Mouse (Mus musculus): Measurements from ENCODE around the gene Dnajc25.

Gene Dnajc25

DNA sequence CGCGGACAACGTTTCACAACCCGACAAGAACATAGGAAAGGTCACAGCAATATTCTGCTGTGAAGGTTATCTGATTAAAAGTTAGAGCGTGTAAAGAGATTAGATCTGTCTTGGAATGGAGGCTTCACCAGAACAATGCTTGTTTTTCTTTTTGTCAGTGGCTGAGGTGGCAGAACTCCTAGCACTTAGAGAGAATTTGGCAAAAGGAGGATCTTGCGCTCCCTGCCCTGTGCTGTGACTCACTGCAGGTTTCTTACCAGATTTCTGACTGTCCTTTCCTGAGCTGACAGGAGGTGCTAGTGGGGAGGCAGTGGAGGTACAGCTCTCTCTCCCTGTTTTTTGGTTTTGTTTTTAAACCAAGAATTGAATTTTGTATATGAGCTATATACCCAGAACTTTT lies 12.2 kb downstream of the Dnajc25 start:
- no peak for DNase-seq

DNA sequence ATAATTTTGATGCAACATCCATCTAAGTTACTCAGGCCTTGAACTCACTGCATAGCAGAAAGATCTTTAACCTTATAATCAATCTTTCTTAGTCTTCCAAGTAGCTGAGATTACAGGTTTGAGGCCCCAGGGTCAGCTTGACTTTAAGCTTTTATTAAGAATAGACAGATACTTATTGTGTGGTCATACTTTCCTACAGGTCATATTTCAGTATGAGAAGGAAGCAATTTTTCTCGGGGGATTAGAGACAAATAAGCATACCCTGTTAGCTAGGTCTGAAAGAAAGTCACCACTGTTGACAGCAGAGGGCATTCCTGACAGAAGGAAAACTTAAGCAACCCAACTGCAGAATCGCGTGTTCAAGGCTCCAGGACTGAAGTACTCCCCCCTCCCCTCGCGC lies 13.1 kb downstream of the Dnajc25 start:
- no peak for DNase-seq

DNA sequence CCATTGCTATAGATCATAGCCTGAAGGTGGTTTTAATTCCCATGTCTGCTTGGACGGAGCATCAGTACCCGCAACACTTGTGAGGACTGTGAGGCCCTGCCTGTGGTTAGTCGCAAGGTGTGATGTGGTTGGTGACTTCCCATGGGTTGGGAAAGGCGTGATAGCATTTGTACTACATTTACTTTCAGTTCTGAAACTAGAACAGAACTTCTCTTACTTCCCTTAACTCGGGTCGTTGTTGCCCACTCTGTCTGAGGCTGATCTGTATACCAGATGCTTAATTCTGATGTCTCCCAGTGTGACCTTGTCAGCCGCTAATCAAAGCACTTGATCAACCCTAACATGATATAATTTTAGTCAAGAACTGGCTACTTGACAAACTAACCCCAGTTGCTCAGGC lies 14.3 kb downstream of the Dnajc25 start:
- DNase-seq, result no peak

DNA sequence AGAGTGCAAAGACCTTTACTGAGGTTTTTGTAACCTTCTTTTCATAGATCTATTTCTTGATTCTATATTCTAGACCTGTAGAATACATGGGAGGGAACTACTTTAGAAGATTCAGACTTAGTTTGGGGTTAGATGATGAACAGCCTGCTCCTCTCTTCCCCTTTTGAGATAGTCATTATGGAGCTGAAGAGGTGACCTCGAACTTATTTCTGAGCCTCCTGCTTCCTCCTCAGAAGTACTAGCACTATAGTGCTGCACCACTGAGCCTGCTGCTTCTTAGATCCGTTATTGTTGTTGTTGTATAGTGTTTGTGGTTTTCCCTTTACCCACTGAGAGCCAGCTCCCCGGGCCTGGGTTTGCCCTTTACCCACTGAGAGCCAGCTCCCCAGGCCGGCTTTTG lies 14.8 kb downstream of the Dnajc25 start:
- DNase-seq, result no peak

DNA sequence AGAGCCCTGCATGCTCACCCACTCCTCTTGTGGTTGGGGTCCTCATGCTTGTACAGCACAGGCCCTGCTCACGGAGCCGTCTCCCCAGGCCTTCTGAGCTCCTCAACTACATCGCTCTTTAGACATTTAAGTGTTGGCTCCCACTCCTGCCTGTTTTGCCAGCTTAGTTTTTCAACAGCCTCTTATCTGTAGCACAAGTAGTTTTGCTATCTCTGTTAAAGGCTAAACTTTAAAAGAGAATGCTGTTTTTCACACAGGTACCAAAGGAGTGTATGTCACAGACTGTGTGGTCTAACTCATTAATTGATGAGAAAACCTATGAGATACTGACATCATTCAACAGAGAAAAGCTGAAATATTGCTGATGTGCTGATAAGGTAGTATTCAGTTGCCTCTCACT lies 16.6 kb downstream of the Dnajc25 start:
- no peak for DNase-seq

DNA sequence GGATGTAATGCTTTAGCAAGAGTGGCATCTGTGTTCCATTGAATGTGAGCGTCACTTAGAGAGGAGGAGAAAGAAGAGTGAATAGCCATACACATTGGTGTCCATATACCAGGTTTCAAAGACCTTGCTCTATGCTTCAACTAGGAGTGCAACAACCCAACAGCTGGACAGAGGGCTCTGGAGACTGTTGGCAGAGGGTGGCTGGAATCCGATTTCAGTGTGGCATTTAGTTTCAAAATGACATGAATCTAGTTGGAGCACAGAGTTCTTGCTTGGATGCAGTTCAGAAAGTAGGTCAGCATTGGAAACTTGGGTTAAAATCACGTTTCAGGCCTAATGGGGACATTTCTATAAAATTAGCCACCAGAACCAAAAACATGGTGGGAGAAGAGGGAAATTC lies 20.3 kb downstream of the Dnajc25 start:
- DNase-seq, result no peak

DNA sequence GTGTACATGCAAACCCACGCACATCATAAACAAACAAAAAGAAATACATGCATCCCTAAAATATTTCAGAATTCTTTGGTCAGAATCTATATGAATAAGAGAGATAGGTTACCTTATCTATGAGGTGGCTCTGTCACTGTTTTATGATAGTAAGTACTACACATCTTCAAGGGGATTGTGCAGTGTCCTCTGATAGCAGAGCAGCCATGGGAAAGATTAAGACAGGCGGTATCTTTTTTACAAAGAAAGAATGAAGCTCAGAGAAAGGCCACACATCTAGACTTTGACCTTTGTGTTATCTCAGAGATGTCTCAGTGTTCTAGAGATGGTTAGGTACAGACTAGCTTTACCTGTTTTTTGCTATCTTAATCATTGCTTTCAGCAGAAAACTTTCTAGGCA lies 22.1 kb downstream of the Dnajc25 start:
- no peak for DNase-seq

DNA sequence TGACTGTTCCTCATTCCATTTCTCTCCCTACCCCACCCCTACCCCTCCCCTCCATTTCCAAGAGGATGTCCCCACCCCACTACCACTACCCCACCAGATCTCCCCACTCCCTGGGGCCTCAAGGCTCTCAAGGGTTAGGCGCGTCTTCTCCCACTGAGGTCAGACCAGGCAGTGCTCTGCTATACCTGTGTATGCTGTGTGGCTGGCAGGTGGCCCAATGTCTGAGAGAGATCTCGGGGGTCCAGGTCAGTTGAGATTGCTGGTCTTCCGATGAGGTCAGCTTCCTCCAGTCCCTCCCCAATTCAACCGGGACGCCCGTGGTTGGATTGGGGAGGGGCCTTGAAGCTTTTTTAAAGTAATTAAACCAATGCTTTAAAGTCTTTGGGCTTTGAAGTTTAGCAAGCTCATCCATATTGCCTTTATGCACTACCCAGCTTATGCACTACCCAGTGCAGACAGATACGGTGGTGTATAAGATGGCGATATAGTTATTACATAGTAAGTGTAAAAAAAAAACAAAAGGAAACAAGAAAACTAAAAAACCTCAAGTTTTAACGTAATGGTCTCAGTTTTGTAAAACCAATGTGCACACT lies 39.6 kb downstream of the Dnajc25 start:
- DNase-seq, result peak; percentile 31

DNA sequence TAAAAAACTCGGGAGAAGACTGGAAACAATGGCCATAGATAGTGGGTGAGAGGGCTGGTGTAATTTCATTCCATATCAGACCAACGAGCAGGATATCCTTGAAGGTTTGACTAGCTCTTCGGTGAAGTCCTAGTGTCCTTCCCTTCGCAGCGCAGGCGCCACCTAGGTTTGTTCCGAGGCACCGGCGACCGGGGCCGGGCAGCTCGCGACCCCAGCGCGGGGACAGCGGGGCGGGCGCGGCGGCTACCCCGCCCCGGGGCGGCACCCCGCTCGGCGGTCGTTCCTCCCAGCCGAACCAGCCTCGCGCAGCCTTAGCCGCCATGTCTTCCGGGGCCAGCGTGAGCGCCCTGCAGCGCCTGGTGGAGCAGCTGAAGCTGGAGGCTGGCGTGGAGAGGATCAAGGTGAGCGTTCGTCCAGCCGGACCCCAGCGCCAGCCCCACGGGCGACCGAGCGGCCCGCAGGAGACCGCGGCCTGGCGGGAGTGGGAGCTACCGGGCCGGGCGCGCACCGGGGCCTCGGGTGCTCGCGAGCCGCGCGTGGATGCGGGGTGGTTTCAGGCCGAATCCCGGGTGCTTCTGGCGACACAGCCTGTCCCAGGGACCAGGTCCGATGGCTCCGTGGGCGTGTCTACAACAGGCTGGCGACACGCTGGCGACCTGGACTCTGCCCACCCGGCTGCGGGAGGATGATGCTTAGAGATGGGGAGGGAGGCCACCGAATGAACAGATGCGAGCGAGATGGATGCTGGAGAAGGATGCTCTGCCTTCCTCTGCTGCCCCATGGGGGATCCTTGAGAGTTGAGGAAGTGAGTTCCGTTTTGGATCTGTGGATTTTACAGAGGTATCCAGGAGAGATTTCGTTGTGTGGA lies 40.3 kb downstream of the Dnajc25 start, which contains the start of gene Gng10:
Gene Gng10 (plus strand): TSS at position 171 of the 868 bp plus-strand sequence.
- DNase-seq, result peak; percentile 68

DNA sequence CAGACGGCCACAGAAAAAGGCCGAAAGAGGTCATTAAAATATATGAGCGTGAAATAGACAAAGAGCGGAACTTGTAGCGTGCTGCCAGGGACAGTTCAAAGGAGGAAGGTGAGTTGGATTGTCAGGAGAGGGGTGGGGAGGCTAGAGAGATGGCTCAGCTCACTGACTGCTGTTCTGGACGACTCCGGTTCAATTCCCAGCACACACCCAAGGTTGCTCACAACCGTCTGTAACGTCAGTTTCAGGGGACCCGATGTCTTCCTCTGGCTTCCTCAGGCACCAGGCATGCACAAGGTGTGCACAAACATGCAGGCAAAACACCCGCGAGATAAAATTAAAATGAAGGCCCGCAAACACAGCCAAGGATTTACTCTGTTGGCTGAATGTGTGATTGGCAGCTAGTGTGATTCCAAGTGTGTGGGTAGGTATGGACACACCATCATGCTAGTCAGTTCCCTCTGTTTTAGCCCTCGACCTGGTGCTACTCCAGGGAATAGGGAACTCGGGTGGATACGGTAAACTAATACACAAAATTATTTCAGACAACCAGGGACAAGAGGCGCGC lies 41.0 kb downstream of the Dnajc25 start:
- no peak for DNase-seq

DNA sequence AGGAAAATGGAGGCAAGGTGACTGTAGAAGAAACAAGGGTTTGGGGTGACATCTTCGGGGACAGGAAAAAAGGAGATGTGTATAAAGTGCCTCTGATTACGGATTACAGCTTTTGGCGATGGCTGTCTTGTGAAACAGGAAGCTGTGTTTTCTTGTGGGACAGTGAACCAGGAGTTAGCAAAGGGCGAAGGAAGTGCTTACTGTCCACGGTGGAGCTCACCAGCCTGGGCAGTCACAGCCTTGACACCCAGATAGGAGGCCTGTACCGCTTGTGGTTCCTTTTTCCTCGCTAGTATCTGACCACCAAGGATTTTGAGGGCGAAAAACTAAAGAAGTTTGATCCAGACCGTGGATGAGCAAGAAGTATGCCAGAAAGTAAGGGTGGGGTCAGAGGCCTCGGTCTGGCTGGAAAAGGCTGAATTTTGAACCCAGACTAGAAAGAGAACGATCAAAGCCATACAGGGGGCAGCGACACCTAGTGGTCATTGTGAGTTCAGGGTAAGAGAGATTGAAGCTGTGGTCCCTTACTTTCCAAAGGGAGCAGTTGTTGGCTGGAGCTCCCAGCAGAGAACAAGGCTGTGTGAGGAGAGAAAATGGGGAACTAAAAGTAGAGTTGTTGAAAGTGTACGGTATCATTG lies 41.7 kb downstream of the Dnajc25 start:
- DNase-seq, result peak; percentile 69

DNA sequence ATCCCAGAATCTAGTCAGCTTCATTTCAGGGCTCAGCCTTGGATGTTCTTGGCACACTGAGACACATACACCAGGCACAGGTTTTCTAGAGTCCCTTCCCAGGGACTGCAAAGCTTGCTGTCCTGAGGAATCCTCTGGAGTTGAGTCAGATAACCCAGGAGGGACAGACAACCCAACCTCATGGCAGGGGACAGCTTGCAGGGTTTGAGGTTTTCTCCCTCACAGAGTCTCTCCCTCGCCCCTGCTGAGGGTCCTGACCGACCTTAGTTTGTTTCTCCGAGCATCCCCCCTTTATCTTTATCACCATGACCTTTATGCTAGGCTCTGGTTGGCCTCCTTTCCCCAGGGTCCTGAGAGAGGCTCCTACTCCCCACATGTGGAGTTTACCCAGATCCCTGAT lies 42.7 kb downstream of the Dnajc25 start:
- DNase-seq, result no peak

DNA sequence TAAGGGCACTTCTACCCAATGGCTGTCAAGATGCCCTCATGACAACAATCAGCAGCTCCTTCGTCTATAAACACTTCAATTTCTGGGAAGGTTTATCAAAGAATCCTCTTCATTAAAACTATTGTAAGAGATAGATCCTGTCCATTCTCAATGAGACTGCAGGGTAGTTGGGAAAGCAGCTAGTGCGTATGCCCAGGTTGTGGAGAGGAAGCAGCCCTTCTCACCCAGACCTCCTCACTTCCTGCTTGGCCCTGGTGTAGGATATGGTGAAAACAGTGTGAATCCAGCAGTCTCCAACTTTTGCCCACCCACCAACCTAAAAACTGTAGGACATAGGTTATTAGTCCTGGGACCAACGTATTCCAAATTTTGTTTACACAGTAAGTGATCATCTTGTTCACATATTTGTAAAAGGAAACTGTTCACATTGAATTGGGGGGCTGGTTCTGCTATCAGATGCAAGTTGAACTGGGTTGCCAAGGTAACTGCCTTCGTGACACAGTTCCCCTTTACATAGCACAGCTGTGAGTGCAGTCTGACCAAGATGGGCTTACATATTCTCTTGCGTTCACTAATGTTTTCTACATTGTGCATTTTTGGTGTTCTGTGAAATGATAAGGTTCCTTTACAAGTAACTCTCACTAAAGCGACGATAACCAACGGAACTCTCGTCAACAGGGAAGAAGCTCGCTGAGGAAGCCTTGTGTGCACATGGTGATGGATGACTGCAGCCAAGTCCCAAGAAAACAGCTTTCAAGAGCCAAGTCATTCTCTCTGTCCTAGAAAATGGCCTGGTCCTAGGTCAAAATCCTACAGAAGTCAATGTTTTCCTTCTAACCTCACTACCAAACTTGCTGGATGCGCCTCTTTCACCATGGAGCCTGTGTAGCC lies 45.8 kb downstream of the Dnajc25 start:
- DNase-seq, result no peak

DNA sequence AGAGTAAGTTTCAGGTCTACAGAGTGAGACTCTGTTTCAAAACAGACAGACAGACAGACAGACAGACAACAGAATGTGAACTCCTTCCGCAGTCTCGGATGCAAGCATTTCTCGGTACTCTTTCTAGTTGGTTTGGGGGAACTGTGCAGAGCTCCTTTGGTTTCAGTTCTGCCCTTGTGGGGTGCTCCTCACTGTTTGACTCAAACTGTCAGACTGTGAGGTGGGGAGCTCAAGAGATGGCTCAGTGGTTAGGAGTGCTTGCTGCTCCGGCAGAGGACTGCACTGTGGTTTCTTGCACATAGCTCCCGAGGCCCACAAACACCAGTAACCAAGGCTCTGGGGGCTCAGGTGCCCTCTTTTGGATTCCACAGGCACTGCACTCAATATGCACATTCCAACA lies 48.2 kb downstream of the Dnajc25 start:
- no peak for DNase-seq

DNA sequence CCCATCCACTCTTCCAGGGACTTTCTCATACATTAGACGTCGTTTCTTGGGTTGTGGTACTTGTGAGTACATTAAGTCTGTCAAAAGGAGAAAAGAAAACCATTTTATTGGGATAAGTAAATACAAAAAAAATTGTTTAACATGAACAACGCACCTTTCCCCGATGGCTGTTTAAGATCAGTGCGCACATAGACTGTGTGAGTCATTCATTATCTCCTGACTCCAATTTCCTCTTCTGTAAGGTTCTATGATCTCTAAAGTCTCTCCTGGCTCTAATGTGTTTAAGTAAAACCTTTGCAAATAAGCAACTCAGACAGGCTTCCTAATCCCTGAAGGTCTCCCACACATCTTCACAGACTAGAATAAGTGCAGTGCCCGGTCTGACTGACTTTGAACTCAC lies 49.0 kb downstream of the Dnajc25 start:
- DNase-seq, result no peak

DNA sequence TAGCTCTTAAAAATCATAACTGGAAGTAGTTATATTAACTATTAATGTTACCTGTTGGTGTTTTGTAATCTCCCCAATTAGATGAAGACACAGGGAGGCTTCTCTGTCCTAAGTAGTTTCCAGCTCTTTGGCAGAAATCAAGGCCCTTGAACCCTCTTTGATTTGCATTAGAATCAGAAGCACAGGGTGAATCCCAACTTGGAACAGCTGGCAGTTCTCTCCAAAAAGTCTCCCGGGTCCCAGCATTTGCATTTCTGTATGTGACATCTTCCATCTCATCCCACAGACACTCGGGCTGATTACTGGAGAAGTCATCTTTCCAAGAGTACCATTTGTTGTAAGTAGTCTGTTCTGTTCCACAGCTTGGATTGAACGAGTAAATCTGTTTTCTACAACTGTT lies 52.4 kb downstream of the Dnajc25 start:
- no peak for DNase-seq

DNA sequence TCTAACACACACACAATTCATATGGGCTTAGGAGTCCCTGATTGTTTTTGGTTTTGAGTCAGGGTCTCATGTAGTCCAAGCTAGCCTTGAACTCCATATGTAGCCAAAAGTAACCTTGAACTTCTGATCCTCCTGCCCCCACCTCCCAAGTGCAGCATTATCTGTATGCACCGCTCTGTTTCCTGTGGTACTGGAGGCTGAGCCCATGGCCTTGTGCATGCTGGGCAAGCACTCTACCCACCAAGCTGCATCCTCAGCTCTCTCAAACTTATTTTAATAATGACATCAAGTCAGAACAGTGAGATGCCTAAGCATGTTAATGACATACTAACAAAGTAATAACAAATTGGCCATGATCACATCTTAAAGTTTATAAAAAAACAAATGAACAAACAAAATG lies 56.2 kb downstream of the Dnajc25 start:
- DNase-seq, result no peak

DNA sequence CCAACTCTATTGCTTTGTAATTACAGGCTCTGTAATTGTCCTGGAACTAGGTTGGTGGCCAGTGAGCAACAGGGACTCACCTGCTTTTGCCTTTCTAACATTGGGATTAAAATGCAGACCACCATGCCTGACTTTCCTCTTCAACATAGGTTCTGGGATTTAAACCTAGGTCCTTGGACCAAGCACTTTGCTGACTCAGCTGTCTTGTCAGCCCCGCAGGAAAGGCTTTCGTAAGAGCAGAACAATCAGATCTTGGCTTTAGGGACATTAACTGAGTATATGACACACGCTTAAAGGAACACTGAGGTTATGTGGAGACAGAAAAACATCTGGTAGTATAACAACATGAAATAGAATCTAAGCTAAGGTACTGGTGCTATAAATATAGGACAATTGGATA lies 63.1 kb downstream of the Dnajc25 start:
- no peak for DNase-seq

DNA sequence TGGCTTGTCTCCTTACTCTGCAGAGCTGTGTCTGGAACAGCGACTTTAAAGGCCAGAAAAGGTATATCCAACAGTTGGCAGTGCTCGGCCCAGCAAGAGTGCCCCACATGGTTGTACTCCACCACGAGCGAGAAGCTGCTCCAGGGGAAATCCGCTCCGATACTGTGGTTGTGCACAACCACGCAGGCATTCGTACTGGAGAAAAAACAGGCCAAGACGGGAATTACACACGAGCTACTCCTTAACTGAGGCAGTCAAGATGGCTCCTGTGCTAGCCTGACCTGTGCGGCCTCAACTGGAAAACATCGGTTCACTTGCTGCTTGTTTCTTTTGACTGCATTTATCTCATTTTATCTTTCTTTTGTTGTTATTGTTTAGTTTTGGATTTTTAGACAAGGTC lies 67.7 kb downstream of the Dnajc25 start:
- DNase-seq, result no peak

DNA sequence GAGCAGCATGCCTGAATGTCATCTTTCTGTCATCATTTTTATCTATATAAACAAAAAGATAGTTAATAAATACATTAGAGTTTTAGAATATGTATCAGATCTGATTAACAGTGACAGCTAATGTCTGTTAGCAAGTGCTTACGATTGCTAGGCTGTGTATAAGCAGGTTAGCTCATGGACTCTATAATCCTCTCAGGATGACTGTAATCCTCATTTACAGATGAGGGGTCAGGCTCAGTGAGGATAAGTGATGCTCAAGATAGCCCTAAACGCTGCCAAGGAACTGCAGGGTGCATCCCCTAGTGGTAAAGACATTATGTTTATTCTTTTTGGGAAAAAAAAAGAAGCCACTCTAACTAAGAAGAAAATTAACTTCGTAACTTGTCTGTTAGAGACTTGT lies 74.4 kb downstream of the Dnajc25 start:
- DNase-seq, result no peak

Data from right cerebral cortex, postnatal 14 days (tissue).